Mouse (Mus musculus): ENCODE measurements around the gene Pdgfb. TPM values are rescaled to one million over a fixed set of nuclear protein-coding genes. Genes with fewer than 3 reads are reported as not detected.

Pdgfb gene
- polyA plus RNA-seq, 1 experiment from 2014 or later = 0.85 TPM

- Histone ChIP-seq H3K27ac (ENCODE audit: low read depth) (no peak overlapping the region), H3K27me3 (ENCODE audit: insufficient read depth, low read length) (no peaks in the 10 kb centered on the region), H3K4me3 (ENCODE audit: low read depth, low read length) (no peak overlapping the region), H3K4me1 (ENCODE audit: insufficient read depth) (no peaks in the 10 kb centered on the region), H3K36me3 (replicated peaks; ENCODE audit: insufficient read depth, low read length) (no peaks in the 10 kb centered on the region), H3K4me2 (ENCODE audit: low read depth, low read length) (no peak overlapping the region), H3K9ac (replicated peaks) (no peak overlapping the region), H3K9me3 (ENCODE audit: low read length) (no peaks in the 10 kb centered on the region)
- 77% methylated on average over 11 of the region's 11 CpGs for WGBS (ENCODE audit: insufficient replicate concordance)
- no peak for DNase-seq
- no peak for TF ChIP-seq CTCF (IDR thresholded peaks at IDR 0.05; ENCODE audit: low read depth)
- TF ChIP-seq EP300 (IDR thresholded peaks at IDR 0.05; ENCODE audit: low read depth) = no peak
- no peak for ATAC-seq
Observed at GRCm38 (mm10) chr15:79980716-79981115, 34.1 kb downstream of the Pdgfb start.

- H3K9me3 ChIP-seq (ENCODE audit: low read length) = no peaks in the 10 kb centered on the region
- no peaks in the 10 kb centered on the region for H3K36me3 ChIP-seq (replicated peaks; ENCODE audit: insufficient read depth, low read length)
- H3K9ac ChIP-seq (replicated peaks) = no peak overlapping the region
- DNase-seq = no peak
- H3K27me3 ChIP-seq (ENCODE audit: insufficient read depth, low read length) = no peaks in the 10 kb centered on the region
- no peak overlapping the region for H3K4me2 ChIP-seq (ENCODE audit: low read depth, low read length)
- WGBS (ENCODE audit: insufficient replicate concordance) = 90% methylated on average over 11 of the region's 11 CpGs
- TF ChIP-seq CTCF (IDR thresholded peaks at IDR 0.05; ENCODE audit: low read depth) (no peak), EP300 (IDR thresholded peaks at IDR 0.05; ENCODE audit: low read depth) (no peak)
- no peak overlapping the region for H3K4me3 ChIP-seq (ENCODE audit: low read depth, low read length)
- no peaks in the 10 kb centered on the region for H3K4me1 ChIP-seq (ENCODE audit: insufficient read depth)
- no peak overlapping the region for H3K27ac ChIP-seq (ENCODE audit: low read depth)
- no peak for ATAC-seq
Observed at GRCm38 (mm10) chr15:79972186-79972585, 42.6 kb downstream of the Pdgfb start.

- 83% methylated on average over 11 of the region's 11 CpGs for WGBS (ENCODE audit: insufficient replicate concordance)
- DNase-seq = no peak
- no peaks in the 10 kb centered on the region for H3K9me3 ChIP-seq (ENCODE audit: low read length)
- no peaks in the 10 kb centered on the region for H3K27me3 ChIP-seq (ENCODE audit: insufficient read depth, low read length)
- H3K4me2 ChIP-seq (ENCODE audit: low read depth, low read length) = no peak within 1 kb of the TSS
- ATAC-seq = no peak
- no peaks in the 10 kb centered on the region for H3K4me1 ChIP-seq (ENCODE audit: insufficient read depth)
- no peak within 1 kb of the TSS for H3K27ac ChIP-seq (ENCODE audit: low read depth)
- H3K36me3 ChIP-seq (replicated peaks; ENCODE audit: insufficient read depth, low read length) = no peaks in the 10 kb centered on the region
- H3K9ac ChIP-seq (replicated peaks) = no peak within 1 kb of the TSS
- no peak within 1 kb of the TSS for H3K4me3 ChIP-seq (ENCODE audit: low read depth, low read length)
- TF ChIP-seq CTCF (IDR thresholded peaks at IDR 0.05; ENCODE audit: low read depth) = no peak
- TF ChIP-seq EP300 (IDR thresholded peaks at IDR 0.05; ENCODE audit: low read depth) = no peak
Observed at GRCm38 (mm10) chr15:79970940-79971339, 43.8 kb downstream of the Pdgfb start, which contains the start of gene Cbx7. Gene Cbx7, minus strand, starts transcription at chr15:79971119.

- Histone ChIP-seq H3K9me3 (ENCODE audit: low read length) (no peaks in the 10 kb centered on the region), H3K27me3 (ENCODE audit: insufficient read depth, low read length) (no peaks in the 10 kb centered on the region), H3K4me2 (ENCODE audit: low read depth, low read length) (no peak overlapping the region), H3K4me3 (ENCODE audit: low read depth, low read length) (no peak overlapping the region), H3K27ac (ENCODE audit: low read depth) (no peak overlapping the region), H3K36me3 (replicated peaks; ENCODE audit: insufficient read depth, low read length) (no peaks in the 10 kb centered on the region), H3K9ac (replicated peaks) (no peak overlapping the region), H3K4me1 (ENCODE audit: insufficient read depth) (no peaks in the 10 kb centered on the region)
- ATAC-seq = no peak
- 89% methylated on average over 18 of the region's 18 CpGs for WGBS (ENCODE audit: insufficient replicate concordance)
- TF ChIP-seq EP300 (IDR thresholded peaks at IDR 0.05; ENCODE audit: low read depth) (no peak), CTCF (IDR thresholded peaks at IDR 0.05; ENCODE audit: low read depth) (no peak)
- DNase-seq = no peak
Observed at GRCm38 (mm10) chr15:79970491-79970890, 44.3 kb downstream of the Pdgfb start.

DNA sequence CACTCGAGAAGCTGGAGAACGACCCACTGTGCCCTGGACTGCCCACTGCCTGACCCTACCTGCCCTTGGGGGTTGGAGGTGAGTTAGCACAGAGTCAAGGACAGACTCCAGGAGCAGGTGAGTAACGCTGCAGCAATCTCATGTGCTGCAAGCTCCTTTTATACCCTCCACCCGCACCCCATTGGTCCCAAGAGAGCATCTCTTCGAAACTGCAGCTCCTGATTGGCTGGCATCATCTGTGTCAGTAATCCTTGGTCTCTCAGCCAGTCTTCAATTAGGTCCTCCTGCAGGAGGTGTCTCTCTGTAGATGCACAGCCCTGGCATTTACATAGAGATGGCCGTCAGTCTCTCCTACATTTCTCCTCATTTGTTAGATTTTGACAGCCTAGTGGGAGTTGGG, 47.4 kb downstream of the Pdgfb start:
- DNase-seq (no peak), ATAC-seq (no peak)
- no peak overlapping the region for H3K27ac ChIP-seq (ENCODE audit: low read depth)
- no peak for TF ChIP-seq EP300 (IDR thresholded peaks at IDR 0.05; ENCODE audit: low read depth)
- no peak for TF ChIP-seq CTCF (IDR thresholded peaks at IDR 0.05; ENCODE audit: low read depth)
- whole genome bisulfite sequencing (ENCODE audit: insufficient replicate concordance) = 88% methylated on average over 6 of the region's 6 CpGs
- H3K4me3 ChIP-seq (ENCODE audit: low read depth, low read length) = no peak overlapping the region
- H3K4me1 ChIP-seq (ENCODE audit: insufficient read depth) = no peaks in the 10 kb centered on the region
- no peak overlapping the region for H3K4me2 ChIP-seq (ENCODE audit: low read depth, low read length)
- H3K27me3 ChIP-seq (ENCODE audit: insufficient read depth, low read length) = no peaks in the 10 kb centered on the region
- no peaks in the 10 kb centered on the region for H3K36me3 ChIP-seq (replicated peaks; ENCODE audit: insufficient read depth, low read length)
- H3K9me3 ChIP-seq (ENCODE audit: low read length) = no peaks in the 10 kb centered on the region
- no peak overlapping the region for H3K9ac ChIP-seq (replicated peaks)

GRCm38 (mm10) chr15:79964376-79964775, 50.4 kb downstream of the Pdgfb start:
- 86% methylated on average over 7 of the region's 7 CpGs for WGBS (ENCODE audit: insufficient replicate concordance)
- TF ChIP-seq EP300 (IDR thresholded peaks at IDR 0.05; ENCODE audit: low read depth) (no peak), CTCF (IDR thresholded peaks at IDR 0.05; ENCODE audit: low read depth) (no peak)

DNA sequence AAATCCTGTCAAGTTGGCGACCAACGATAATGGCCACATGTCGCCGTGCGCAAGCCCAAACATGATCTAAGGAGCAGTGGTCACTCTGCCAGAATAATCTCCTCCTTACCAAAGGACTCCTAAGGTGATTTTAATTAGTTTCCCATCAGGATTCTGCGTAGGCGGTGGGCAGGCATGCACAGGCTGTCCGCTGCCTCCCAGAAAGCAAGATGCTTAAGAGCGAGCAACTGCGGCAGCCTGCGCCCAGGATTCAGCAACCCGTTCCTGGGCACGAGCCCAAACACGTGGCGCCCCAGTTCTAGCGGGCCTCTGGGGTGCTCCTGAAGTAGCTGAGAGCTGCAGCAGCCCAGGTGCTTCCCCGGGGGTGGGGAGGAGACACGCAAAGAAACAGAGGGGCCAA, 52.1 kb downstream of the Pdgfb start:
- no peak for DNase-seq
- no peaks in the 10 kb centered on the region for H3K36me3 ChIP-seq (replicated peaks; ENCODE audit: insufficient read depth, low read length)

More at GRCm38 (mm10) chr15:79964376-79964775, 50.4 kb downstream of the Pdgfb start:
- no peak for DNase-seq
- Histone ChIP-seq H3K27ac (ENCODE audit: low read depth) (no peak overlapping the region), H3K4me3 (ENCODE audit: low read depth, low read length) (no peak overlapping the region), H3K36me3 (replicated peaks; ENCODE audit: insufficient read depth, low read length) (no peaks in the 10 kb centered on the region), H3K9ac (replicated peaks) (no peak overlapping the region), H3K27me3 (ENCODE audit: insufficient read depth, low read length) (no peaks in the 10 kb centered on the region), H3K4me1 (ENCODE audit: insufficient read depth) (no peaks in the 10 kb centered on the region), H3K9me3 (ENCODE audit: low read length) (no peaks in the 10 kb centered on the region), H3K4me2 (ENCODE audit: low read depth, low read length) (no peak overlapping the region)
- no peak for ATAC-seq

More for the DNA sequence above, 52.1 kb downstream of the Pdgfb start:
- Histone ChIP-seq H3K27ac (ENCODE audit: low read depth) (no peak overlapping the region), H3K4me1 (ENCODE audit: insufficient read depth) (no peaks in the 10 kb centered on the region), H3K4me3 (ENCODE audit: low read depth, low read length) (no peak overlapping the region), H3K9me3 (ENCODE audit: low read length) (no peaks in the 10 kb centered on the region), H3K9ac (replicated peaks) (no peak overlapping the region), H3K4me2 (ENCODE audit: low read depth, low read length) (no peak overlapping the region), H3K27me3 (ENCODE audit: insufficient read depth, low read length) (no peaks in the 10 kb centered on the region)
- WGBS (ENCODE audit: insufficient replicate concordance) = 83% methylated on average over 18 of the region's 18 CpGs
- TF ChIP-seq EP300 (IDR thresholded peaks at IDR 0.05; ENCODE audit: low read depth) = no peak
- no peak for TF ChIP-seq CTCF (IDR thresholded peaks at IDR 0.05; ENCODE audit: low read depth)
- no peak for ATAC-seq

All from liver, postnatal 0 days (tissue).